Mouse (Mus musculus): ENCODE measurements at regions not wholly inside any gene's neighbourhood (a gene's known extent, or its start where the extent isn't known, plus 50 kb on each side); places are given as distances from the start of the nearest gene placed in this dataset.

DNA sequence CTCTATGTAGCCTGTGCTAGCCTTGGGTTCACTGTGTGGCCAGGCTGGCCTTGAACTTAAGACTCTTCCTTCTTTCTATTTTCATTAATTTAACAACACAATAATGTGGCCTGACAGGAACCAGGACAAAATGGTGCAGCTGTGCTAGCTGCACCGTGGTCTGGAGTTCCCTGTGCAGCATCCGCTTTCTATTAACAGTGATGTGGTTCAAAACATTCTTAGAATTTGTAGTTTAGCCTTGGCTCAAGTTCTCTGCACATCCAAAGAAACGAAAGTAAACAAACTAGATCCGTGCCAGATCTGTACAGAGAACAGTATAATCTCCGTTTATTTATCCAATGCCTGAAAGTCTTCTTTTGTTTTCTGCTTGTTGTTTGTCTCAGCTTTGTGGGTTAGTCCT is 88.5 kb downstream of the Irx1 start:
- DNase-seq (ENCODE audit: low spot score), result no peak

DNA sequence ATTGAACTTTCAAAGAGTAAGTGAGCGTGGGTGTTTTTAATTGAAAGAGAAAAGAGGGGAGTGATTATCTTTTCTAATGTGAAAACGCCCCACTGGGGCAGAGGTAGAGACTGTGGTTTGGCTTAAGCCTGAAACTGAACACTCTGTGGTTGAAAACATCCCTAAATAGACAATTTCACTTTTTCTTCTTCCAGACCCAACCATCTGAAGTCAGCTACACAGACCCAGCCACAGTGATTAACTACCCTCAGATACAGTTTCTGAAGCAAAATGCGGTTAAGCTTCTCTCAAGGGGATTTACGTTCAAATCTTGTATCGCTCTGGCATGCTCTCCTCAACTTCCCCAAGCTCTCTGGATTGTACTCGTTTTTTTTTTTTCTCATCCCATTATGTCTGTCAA is 94.8 kb downstream of the Irx1 start:
- DNase-seq (ENCODE audit: low spot score), result no peak

DNA sequence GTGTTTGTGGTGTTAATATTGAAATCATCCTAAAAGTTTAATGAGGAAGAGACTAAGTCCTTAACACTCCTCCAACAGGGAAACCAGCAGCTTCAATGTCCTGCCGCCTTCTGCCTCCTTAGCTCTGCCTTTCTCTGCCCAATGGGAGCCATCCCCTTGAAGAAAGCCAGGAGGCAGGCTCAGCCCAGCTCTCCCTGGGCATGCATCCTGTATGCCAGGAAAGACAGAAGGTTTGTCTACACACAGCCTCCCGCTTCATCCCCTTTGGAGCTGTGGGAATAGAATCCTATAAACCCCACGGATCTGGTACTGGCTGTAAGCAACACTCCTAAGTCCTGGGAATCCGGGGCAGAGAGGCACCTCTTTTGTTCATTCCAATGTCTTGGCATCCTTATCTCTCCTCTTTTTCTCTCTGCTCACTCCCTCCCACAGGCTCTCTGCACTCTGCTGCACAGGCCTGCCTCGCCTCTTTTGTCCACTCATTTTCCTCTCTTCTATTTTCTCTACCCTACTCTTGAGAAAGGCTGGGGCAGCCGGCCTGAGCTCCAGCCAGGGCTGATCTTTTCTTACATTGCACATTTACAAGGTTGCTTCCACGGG is 110.0 kb downstream of the Irx1 start:
- no peak for DNase-seq (ENCODE audit: low spot score)

DNA sequence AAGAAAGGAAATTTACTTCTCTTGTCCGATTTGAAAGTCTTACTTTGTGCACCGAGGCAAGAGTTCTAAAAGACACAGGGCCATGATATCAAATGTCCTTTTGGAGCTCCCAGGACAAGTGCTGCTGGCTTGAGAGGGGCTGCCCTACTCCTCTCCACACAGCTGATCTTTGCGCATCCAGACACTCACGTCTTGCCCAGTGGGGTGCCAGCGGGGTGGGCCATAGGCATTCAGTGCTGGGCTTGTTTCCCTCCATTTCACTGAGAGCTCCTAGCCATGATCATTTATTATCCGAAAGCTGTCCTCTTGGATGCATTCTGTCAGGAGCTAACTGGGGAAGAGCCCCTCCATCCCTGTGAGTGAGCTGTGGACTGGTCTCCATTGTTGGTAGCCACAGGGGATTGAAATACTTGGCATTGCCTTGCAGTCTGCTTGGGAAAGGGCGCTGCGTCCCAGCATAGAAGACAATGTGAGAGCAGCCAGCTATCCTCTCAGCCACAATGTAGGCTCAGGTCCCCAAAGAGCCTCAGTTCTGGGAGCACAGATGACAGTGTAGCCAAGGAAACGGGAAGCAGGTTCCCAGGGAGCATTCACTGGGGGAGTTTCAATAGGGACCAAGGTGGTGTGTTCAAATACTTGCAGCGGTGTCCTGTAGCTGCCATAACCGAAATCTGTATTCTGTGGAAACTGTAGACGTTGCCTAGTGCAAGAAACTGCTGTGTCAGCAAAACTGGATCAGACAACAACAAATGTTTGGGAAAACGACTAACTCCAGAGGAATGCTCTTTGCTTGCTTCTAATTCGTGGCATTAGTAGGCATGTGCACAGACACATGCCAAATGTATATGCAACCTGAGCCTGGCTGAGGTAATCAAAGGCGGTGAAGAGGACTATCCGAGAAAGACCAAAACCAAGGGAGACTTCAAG is 159.2 kb downstream of the Irx1 start:
- no peak for DNase-seq (ENCODE audit: low spot score)

- no peak for DNase-seq (ENCODE audit: low spot score)
Observed at GRCm38 (mm10) chr13:71798288-71798687, 165.2 kb downstream of the Irx1 start.

DNA sequence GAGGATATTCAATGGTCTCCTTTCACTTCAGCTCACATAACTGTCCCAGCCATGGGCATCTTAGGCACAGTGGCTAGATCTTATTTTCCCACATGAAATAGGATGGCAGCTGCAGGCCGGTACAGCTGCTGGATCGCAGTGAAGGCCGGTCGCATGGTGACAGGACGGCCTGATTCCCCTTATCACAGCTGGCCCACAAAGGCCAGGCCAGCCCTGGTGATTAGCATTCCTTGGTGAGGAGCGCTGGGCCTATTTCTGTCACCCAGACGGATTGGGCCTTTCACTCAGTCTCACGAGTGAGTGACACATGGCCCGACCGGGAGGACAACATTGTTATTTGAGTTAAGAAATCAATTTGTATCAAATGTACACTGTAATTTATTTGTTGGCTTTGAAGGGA is 178.8 kb downstream of the Irx1 start:
- no peak for DNase-seq (ENCODE audit: low spot score)

DNA sequence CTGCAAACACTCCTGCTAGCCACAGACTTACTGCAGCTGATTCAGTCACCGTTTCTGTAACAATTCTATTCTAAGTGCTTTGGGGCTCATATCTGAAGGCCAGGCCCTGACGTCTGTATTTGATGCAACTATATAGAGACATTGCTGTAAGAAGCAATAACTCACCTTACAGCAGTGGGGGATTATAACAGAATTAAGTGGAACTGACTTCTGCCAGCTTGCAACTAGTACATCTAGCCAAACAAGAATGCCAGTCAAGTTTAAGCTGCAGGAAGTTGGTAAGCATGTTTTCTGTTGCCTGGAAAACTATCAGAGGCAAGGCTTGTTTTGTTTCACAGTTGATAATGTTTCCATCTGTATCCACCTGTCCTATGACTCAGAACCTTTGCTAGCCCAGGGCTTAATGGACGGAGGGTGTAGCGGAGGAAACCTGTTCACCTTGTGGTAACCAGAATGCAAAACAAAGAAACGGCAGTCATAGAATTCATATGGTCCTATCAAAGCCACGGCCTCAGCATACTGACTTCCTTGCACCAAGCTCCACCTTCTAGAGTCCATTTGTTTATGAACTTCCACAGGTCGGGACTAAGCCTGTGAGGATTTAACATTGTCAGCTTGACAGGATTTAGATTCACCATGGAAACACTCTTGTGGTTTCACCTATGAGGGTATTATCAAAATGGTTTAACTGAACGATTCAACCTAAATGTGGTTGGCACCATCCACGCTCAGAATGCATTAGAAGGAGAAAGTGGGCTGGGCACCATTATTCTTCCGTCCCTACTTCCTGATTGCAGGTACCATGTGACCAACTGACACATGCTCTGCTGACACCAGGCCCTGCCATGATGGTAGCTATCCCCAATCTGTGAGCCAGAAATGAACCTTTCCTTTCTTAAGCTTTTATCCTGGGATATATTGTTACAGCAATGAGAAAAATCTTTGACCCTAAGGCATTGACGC is 216.2 kb downstream of the Irx1 start:
- DNase-seq (ENCODE audit: low spot score), result no peak

DNA sequence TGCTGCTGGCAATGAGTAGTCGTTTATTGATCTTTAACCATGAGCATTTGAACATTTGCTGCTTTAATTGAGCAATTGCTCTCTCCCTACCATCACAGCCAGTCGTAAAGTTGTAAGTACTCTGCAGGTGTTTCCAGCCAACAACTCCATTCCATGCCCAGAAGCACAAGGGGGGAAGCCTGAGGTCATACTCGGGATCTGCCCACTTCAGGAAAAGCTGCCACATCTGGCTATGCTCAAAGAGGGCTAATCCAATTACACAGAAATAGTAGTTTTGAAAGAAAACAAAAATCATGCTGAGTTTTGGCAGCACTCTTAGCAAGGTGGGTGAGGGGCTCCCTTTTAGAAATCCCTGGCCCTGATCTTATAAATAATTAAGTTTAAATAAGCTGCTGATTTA is 217.0 kb downstream of the Irx1 start:
- DNase-seq (ENCODE audit: low spot score), result no peak

DNA sequence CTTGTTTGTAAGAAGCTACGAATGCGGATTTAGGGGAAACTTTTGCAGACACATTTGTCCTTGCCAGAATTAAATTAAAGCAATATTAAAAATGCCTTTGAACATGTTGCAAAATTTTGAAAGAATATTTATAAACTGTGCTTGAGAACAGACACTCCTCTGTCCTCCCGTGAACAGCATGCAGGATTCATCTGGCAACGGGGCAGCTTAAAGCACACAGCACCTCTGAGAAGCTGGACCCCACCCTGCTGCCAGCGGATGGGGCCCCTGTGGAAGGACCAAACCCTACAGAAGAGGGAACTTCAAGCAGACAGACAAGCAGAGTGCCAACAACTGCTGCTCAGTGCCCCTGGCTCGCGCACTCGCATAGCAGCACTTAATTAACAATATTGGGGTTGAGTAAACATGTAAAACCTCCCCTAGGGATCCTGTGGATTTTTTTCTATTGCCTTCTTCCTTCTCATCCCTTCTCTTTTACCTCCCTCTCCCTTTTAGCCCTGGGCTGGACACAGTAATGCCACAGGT is 226.6 kb downstream of the Irx1 start:
- no peak for DNase-seq (ENCODE audit: low spot score)

DNA sequence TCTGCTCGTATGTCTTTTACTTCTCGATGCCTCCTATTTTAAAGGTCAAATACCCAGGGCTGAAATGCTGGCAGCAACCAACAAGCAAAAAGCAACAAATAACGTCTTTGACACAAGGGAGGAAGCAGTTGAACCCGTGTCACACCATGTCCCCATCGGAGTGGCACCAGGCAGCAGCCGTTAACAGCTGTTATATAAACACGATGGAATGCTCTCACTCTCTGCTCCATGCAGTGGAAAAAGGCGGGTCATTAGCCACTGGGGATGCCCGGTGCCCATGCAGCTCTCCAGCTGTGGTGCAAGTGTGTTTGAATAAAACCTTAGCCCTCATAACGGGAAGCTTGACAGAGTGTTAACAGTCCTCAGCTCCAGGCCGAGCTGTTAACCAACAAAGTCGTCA is 229.3 kb downstream of the Irx1 start:
- no peak for DNase-seq (ENCODE audit: low spot score)

DNA sequence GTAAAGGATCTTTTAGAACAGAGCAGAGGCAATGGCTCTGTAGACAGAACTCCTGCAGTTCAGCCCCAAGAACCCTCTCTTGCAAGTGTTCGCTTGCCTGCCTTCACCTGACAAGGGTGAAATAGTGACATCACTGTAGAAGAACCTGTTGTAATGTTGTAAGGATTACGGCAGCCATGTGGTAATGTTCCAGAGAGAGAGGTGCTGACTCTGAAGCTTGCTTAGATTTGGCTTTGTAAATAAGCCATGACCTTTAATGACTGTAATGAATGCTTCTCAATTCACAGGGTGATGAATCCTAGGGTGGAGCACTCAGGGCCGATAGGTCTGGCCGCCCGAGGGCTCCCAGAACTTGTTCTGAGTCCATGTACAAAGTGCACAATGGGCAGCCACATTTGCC is 230.2 kb downstream of the Irx1 start:
- DNase-seq (ENCODE audit: low spot score), result no peak

GRCm38 (mm10) chr13:71732903-71733302 is 230.6 kb downstream of the Irx1 start:
- no peak for DNase-seq (ENCODE audit: low spot score)

GRCm38 (mm10) chr13:71690069-71690817 is 273.3 kb downstream of the Irx1 start:
- DNase-seq (ENCODE audit: low spot score), result no peak

DNA sequence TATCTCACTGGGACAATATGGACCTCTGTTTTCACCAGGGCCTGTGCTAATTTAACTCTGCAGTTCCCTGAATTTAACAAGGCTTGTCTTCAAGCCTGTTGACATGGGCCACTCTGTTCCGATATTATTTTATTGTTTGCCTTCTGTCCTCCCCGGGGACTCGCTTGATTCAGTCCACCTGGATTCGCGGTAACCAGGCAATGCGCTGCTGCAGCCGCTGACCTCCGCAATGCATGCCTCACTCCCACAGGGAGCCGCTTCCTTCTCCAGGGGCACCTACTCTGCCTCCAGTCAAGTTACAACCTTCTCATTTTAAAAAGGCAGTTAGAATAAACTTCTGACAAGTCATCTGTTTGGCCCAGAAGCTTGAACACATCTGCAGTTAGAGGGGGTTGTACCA is 274.3 kb downstream of the Irx1 start:
- no peak for DNase-seq (ENCODE audit: low spot score)

DNA sequence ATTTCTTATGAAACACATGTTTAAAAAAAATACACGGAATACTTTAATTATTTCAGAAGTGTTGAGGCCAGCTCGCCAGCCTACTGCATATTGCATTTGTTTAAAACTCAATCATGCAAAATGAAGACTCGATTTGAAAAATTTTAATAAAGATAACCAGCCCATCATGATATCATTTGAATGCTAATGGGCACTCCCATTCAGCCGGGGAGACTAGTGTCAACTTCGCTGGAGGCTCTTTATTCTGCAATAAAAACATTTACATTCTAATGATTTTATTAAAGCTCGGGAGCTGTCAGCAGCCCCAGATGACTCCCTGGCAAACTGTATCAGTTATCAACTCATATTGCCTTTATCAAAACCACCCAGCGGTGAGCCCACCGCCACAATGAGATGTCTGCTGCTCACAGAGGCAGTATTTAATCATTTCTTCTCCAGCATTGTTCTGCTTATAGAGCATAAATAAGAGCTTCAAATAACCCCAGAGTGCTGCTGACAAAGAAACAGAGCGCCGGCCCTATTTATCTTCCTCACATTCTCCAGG is 287.4 kb downstream of the Irx1 start:
- DNase-seq (ENCODE audit: low spot score), result no peak

DNA sequence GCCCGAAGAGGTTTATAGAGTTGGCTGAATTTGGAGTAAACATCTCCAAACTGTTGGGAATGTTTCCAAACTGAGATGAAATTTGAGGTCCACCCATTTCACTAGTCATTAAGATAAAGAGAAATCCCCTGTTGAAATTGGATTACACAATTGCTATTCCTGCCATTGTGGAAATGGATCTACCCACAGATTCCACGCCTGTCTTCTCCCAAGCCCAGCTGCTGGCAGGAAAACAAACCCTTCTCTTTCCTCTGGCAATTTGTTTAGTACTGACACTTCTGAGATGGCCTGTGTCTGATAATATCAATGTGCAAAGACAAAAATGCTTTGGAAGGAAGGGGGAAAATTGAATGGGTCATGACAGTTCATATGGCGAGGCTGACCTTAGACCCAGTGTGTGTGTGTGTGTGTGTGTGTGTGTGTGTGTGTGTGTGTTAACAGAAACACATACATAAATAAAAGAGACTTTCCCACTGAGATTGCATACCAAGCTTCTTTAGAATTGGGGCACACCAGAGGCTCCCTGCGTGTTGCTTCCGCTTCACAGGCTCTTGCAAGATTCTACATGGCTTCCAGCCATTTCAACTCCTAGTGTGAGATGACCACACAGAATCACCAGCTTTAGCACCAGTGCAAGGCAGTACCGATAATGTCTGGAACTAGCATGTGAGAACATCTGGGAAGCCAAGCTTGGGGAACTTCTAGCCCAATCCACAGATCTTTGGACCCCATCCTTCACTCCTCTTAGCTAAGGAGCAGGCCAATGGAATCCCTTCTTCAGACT is 293.4 kb downstream of the Irx1 start:
- DNase-seq (ENCODE audit: low spot score), result no peak

DNA sequence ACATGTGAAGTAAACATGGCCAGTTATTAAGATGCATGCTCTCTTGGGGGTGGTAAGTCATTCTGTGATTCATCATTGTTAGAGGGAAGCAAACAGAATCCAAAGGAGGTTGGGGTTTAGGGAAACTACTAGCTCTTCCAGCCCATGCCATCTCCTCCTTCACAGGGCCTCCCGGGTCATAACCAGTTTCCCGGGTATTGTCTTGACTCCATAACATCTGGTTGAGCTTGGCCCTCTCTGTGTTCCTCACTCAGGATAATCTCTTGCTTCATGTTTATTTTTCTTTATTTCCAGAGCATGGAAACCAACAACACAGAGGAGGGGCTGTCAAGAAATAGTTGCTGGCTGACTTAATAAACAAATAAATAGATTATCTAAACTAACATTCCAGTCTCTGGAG is 295.3 kb downstream of the Irx1 start:
- DNase-seq (ENCODE audit: low spot score), result no peak

DNA sequence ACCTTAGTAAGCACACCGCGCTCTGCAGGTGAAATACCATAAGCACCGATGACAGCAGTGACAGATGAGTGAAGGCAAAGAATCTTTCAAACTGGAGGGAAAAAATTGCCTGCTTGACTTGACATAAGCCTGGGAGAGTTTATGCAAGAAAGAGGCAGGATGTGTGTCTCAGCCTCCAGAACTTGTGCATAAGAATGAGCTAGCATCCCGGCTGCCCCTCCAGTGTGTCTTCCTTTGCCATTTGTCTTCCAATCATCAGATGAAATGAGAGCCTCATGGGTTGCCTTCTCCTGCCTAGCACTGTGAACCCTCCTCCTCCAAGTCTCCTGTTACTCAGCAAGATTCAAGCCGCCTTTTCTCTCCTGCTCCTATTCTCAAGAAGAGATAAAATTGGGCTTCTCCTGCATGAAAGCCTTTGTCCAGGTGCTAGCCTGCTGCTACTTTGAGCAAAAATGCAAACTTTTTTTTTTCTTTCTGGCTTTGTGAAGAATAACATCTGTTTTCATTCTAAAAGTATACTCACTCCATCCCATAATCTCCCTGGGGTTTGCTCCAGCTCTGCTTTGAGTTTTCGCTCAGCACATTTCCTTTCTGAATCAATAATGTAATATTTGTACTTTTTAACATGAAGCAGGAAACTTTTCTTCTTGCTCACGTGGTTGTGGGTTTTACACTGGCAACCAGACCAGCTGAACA is 298.2 kb downstream of the Irx1 start:
- DNase-seq (ENCODE audit: low spot score), result no peak

GRCm38 (mm10) chr13:71657898-71658297 is 305.6 kb downstream of the Irx1 start:
- no peak for DNase-seq (ENCODE audit: low spot score)

DNA sequence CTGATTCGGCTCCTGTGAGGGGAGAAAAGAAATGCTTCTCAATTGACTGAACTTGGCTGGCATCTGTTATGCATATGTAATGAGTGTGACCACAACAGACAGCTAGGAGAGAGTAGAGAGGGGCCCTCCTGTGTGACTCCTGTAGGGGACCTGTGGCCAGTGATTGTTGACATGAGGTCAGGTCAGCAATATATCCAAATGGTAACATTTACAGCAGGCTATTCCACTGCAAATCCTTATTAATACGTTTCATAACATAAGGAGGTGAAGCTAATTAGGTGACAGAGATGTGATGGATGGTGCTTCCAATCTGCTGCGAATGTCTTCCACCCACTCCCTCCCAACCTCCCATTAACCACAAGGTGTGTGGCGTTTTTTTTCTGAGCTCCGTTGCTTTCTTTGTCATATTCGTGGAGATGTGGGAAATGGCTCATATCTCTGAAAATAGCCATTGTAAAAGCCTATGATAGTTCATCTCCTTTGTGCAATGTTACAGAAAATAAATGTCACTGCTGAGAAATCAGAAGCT is 309.5 kb downstream of the Irx1 start:
- no peak for DNase-seq (ENCODE audit: low spot score)
